ENCODE assay signal across 20 mouse cellular contexts in genomic region chr5:28414076-28414475, GRCm38 (mm10). TPM values are rescaled to one million over a fixed set of nuclear protein-coding genes. Genes with fewer than 3 reads are reported as not detected.
DNase-seq lines count a peak whose midpoint lies in the region; ATAC-seq and TF ChIP-seq lines count a peak whose summit lies in the region.
"Had no signal": no experiment of that assay in that cellular context is flagged by ENCODE, and none has a peak within 500 bp of the region (broad histone marks: within the 10 kb centered on the region; RNA-seq: fewer than 3 reads in every experiment).

No protein-coding gene starts in this region.

- 55% methylated on average over 3 of the region's 3 CpGs for WGBS in lung, embryonic 16.5 days
- 96% methylated on average over 3 of the region's 3 CpGs for WGBS in forebrain, embryonic 15.5 days

- 0 out of 2 replicates have a peak, but pooled peaks cover 3% of the 10 kb centered on the region for H3K4me1 ChIP-seq in testis, adult 2 months (ENCODE audit: control insufficient read depth, insufficient read depth, low read length)
- peaks cover 3% of the 10 kb centered on the region for H3K4me1 ChIP-seq in lung, embryonic 16.5 days (replicated peaks; ENCODE audit: control insufficient read depth, insufficient read depth, low read length)
- H3K4me1 ChIP-seq in forebrain, embryonic 15.5 days, result no peaks in the 10 kb centered on the region
- H3K4me1 ChIP-seq: forebrain, embryonic 10.5 days; heart, embryonic 12.5 days; hindbrain, embryonic 13.5 days; liver, embryonic 15.5 days had no signal

- ATAC-seq in lung, embryonic 16.5 days (ENCODE audit: low read depth), result peak; percentile 74
- ATAC-seq in forebrain, embryonic 15.5 days (replicated peaks), result no peak
- ATAC-seq: inflammation-experienced regulatory T-cells, adult 6 months had no signal

- no peak for TF ChIP-seq POLR2A in testis, adult 2 months (IDR thresholded peaks at IDR 0.05; ENCODE audit: control insufficient read depth, low read depth, low read length)

- H3K4me3 ChIP-seq in testis, adult 2 months (ENCODE audit: control insufficient read depth, low read depth, low read length), result peak overlapping the region; percentile 61
- H3K4me3 ChIP-seq in lung, embryonic 16.5 days (ENCODE audit: low read length), result no peak overlapping the region
- no peak overlapping the region for H3K4me3 ChIP-seq in forebrain, embryonic 15.5 days
- H3K4me3 ChIP-seq: forebrain, embryonic 10.5 days; heart, embryonic 12.5 days; hindbrain, embryonic 13.5 days; layer of hippocampus, adult 2 months; liver, embryonic 15.5 days; megakaryocyte, embryonic 14.5 days had no signal

- no peaks in the 10 kb centered on the region for H3K9me3 ChIP-seq in lung, embryonic 16.5 days (ENCODE audit: control insufficient read depth, low read length)
- no peaks in the 10 kb centered on the region for H3K9me3 ChIP-seq in forebrain, embryonic 15.5 days
- H3K9me3 ChIP-seq: forebrain, embryonic 10.5 days; heart, embryonic 12.5 days; hindbrain, embryonic 13.5 days; liver, embryonic 15.5 days; megakaryocyte, embryonic 14.5 days had no signal

- TF ChIP-seq CTCF in testis, adult 2 months (IDR thresholded peaks at IDR 0.05; ENCODE audit: control insufficient read depth, insufficient read depth, insufficient replicate concordance, low read depth, low read length), result no peak

- H3K9ac ChIP-seq in lung, embryonic 16.5 days (ENCODE audit: low read length), result no peak overlapping the region
- no peak overlapping the region for H3K9ac ChIP-seq in forebrain, embryonic 15.5 days (replicated peaks)
- H3K9ac ChIP-seq: heart, embryonic 12.5 days; hindbrain, embryonic 13.5 days; liver, embryonic 15.5 days had no signal

- no peaks in the 10 kb centered on the region for H3K27me3 ChIP-seq in testis, adult 2 months (ENCODE audit: control insufficient read depth, insufficient read depth, low read length)
- no peaks in the 10 kb centered on the region for H3K27me3 ChIP-seq in lung, embryonic 16.5 days (ENCODE audit: control insufficient read depth, insufficient read depth, low read depth, low read length)
- H3K27me3 ChIP-seq in forebrain, embryonic 15.5 days, result no peaks in the 10 kb centered on the region
- H3K27me3 ChIP-seq: heart, embryonic 12.5 days; hindbrain, embryonic 13.5 days; liver, embryonic 15.5 days; megakaryocyte, embryonic 14.5 days had no signal

- no peak overlapping the region for H3K4me2 ChIP-seq in lung, embryonic 16.5 days (ENCODE audit: low read depth, low read length)
- no peak overlapping the region for H3K4me2 ChIP-seq in forebrain, embryonic 15.5 days (replicated peaks)
- H3K4me2 ChIP-seq: heart, embryonic 12.5 days; hindbrain, embryonic 13.5 days; liver, embryonic 15.5 days had no signal

- H3K27ac ChIP-seq in testis, adult 2 months (ENCODE audit: control insufficient read depth, insufficient read depth, low read depth, low read length), result no peak overlapping the region
- H3K27ac ChIP-seq in lung, embryonic 16.5 days (ENCODE audit: low read length), result peak overlapping the region; percentile 59
- H3K27ac ChIP-seq in forebrain, embryonic 15.5 days (replicated peaks), result no peak overlapping the region
- H3K27ac ChIP-seq: forebrain, embryonic 10.5 days; hindbrain, embryonic 13.5 days; layer of hippocampus, adult 2 months; liver, embryonic 15.5 days had no signal

- no peak for DNase-seq in testis, postnatal 10 days (ENCODE audit: low spot score)
- DNase-seq in cerebellum, adult 8-10 months, result peak; percentile 33
- DNase-seq in c-Kit-positive CD71-positive TER-119-positive erythroid progenitor cells, embryonic 14.5 days (ENCODE audit: low spot score), result no peak
- DNase-seq in right cerebral cortex, adult 2 months (ENCODE audit: low spot score in 2 of 2), result no peak
- DNase-seq: B cell, adult 2 months; kidney, adult 2 months; kidney, postnatal 14 days; layer of hippocampus, postnatal 36 days; midbrain, embryonic 14.5 days had no signal

- peaks cover 8% of the 10 kb centered on the region for H3K36me3 ChIP-seq in testis, adult 2 months (ENCODE audit: control insufficient read depth, insufficient read depth, low read length)
- peaks cover 36% of the 10 kb centered on the region for H3K36me3 ChIP-seq in lung, embryonic 16.5 days (ENCODE audit: control insufficient read depth, insufficient read depth, low read length)
- peaks cover 75% of the 10 kb centered on the region for H3K36me3 ChIP-seq in forebrain, embryonic 15.5 days

RNA-seq across cellular contexts. Expression of gene Shh, which starts 53.0 kb away (rescaled TPM):
- polyA plus RNA-seq in testis, adult 2 months (2012; rRNA removed), result 0.04 and 0.59 TPM in 2 replicates
- polyA plus RNA-seq in lung, embryonic 16.5 days (2015; fragmentation: Nextera tagmentation; extraction: Ambion mirVana), result 9.7 and 10.8 TPM in 2 replicates
- polyA plus RNA-seq in forebrain, embryonic 15.5 days (2015; fragmentation: Nextera tagmentation; extraction: Ambion mirVana), result 0.49 and 0.81 TPM in 2 replicates
- polyA plus RNA-seq: inflammation-experienced regulatory T-cells, adult 6 months; liver, embryonic 15.5 days; spleen, adult 2 months had no signal
